Mouse (Mus musculus) layer of hippocampus, postnatal 25 days (tissue): Measurements from ENCODE around the gene Smarcd3. TPM values are rescaled to one million over a fixed set of nuclear protein-coding genes. Genes with fewer than 3 reads are reported as not detected.

ENCODE experiments used
- DNase-seq, 2 experiments: peaks; one replicate each; pipeline ENCODE4 v3.0.0; 2022; ENCODE audit warnings: mixed read lengths in 2 of 2, low spot score in 1 of 2; ENCODE audit errors: extremely low spot score in 1 of 2
- total RNA-seq, 2 experiments: library from RNA; stranded (reverse); gene quantifications; 2 replicates each; pipeline ENCODE4 v1.2.3; 2021

The Smarcd3 gene
- total RNA-seq, 2 experiments from 2014 or later = 91.4 to 93.2 TPM

- DNase-seq = no peak
Observed at GRCm38 (mm10) chr5:24622386-24623040, 1.7 kb downstream of the Smarcd3 start.

DNA sequence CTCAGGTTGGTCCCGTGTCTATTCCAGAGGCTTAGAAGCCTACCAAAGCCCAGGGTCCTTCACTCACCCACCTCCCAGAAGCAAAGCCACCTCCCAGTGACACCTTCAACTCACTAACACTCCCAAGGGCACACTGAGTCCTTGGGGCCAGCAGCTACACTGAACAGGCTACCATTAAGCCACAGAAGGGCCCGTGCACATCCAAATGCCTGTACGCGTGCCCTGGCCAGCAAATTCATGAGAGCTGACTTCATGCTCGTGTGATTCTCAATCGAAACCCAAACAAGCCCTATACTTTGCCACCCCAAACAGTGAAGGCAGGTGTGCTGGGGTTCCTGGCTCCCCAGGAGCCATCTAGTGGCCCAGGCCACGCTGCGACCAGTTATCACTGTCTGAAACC is 3.6 kb downstream of the Smarcd3 start:
- no peak for DNase-seq

DNA sequence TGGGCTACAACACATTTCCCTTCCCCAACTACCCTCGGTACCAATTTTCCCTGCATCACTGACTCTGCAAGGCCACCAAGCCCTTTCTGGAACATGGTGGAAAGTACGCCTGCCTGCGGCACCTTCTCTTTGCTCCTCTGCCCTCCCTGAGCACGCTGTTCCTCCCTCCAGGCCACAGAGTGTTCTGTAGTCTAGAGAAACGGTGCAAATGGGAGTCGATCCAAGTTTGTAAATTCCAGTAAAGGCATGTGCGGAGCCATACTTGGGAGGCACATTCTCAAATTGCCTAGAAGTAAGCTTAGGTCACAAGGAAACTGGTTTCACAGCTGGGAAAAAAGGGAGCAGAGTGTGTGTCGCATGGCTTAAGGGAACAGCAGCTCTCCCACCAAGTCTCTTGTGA is 4.1 kb downstream of the Smarcd3 start:
- no peak for DNase-seq

DNA sequence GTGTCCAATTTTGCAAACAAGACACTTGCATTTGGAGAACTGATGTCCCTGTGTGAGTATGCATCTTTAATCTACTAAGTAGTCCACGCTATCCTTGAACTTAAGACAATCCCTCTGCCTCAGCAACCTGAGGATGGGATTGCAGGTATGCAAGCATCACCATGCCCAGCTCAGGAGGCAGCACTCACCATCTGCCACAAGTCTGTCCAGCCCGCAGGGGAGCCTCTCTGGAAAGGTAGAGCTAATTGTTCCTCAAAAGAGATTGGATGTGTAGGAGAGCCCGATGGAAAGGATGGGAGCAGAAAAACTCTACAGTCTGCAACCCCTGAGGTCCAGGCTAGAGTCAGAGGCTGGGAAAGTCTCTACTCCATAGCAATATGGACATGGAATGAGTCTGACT is 5.3 kb downstream of the Smarcd3 start:
- no peak for DNase-seq

DNA sequence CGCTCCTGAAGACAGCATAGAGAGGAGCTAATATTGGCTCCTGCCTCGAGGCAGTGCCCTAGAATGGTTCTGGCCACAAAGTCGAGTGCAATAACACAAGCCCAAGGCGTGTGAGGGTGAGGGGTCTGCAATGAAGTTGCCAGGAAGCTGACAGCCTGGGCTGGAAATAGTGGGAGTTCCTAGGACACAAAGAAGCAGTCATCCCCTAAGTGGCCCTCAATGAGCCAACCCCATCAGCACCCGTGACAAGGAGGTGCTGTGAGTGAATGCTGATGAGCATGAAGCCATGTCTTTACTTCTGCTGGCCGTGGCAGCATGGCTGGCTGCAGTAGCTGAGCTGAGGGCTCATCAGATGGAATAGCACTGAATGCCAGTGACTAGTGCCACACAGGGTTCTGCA is 9.1 kb downstream of the Smarcd3 start:
- DNase-seq = no peak

- DNase-seq = no peak
Observed at GRCm38 (mm10) chr5:24612302-24612649, 11.9 kb downstream of the Smarcd3 start.

- DNase-seq = no peak
Observed at GRCm38 (mm10) chr5:24611366-24612301, 12.6 kb downstream of the Smarcd3 start.

DNA sequence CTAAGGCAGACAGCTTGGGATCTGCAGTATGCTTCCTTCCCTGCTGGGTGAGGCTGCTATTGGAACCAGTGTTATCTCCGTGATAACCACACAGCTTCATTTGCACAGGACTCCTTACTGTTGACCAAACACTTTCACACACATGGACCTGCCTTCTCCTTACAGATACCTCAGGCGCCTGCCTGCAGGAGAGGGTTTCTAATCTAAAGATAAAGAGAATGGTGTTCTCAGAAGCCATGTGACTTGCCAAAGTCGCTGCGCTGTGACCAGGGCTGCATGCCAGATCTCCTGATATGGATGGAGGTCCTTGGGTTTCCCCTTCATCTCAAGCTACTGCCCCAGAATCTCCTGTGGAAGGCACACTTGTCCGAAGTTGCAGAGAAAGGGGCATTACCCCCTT is 14.8 kb downstream of the Smarcd3 start:
- no peak for DNase-seq

GRCm38 (mm10) chr5:24605980-24606665 is 18.1 kb downstream of the Smarcd3 start:
- DNase-seq = no peak

DNA sequence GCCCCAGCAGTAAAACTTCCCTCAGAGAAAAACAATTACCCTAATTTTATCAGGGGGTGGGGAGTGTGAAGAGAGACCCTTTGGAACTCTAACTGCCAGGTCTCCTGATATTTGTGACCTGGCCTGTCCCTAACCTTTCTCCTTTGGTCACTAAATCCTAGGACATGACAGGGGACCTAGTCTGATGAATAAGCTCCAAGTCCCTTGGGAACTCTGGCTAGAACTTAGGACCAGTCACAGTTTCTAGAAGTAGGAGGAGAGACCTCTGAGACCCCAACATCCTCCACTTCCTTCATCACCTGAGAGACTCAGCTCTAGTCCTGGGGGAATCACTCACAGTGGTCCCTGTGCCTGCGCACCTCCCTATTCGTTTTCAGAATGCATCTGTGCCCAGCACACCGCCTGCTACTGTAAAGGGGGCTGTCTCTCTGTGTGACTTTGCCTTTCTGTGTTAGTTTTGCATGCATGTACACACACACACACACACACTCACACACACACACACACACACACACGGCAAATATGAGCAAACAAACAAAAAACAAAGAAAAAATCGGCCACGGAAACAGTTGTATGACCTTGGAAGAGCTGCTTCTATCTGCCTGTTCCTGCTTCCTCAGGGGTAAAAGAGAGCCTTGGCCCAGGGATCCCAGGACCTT is 18.8 kb downstream of the Smarcd3 start:
- DNase-seq = no peak

DNA sequence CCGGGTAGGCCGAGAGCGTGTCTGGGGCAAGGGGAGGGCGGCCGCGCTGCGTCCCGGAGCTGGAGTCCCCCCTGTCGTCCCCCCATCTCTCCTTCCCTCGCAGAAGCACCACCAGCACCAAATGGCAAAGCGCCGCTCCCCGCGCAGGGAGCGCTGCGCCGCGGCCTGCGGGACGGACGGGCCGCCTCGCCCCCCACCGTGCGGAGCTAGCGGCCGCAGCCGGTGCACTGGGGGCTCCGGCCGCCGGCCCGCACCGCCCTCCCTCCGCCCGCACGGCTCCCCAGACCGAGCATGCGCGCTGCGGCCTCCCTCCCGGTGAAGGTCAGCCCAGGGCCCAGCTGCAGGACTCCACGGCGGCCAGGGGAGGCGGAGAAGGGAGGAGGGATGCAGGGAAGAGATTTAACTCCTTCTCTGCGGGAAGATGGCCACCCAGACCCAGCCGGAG is 19.5 kb downstream of the Smarcd3 start:
- DNase-seq = peak in 1 of 2 experiments; percentile 67

GRCm38 (mm10) chr5:24604080-24604655 is 20.0 kb downstream of the Smarcd3 start:
- no peak for DNase-seq

- DNase-seq = no peak
Observed at GRCm38 (mm10) chr5:24603431-24604010, 20.7 kb downstream of the Smarcd3 start.

DNA sequence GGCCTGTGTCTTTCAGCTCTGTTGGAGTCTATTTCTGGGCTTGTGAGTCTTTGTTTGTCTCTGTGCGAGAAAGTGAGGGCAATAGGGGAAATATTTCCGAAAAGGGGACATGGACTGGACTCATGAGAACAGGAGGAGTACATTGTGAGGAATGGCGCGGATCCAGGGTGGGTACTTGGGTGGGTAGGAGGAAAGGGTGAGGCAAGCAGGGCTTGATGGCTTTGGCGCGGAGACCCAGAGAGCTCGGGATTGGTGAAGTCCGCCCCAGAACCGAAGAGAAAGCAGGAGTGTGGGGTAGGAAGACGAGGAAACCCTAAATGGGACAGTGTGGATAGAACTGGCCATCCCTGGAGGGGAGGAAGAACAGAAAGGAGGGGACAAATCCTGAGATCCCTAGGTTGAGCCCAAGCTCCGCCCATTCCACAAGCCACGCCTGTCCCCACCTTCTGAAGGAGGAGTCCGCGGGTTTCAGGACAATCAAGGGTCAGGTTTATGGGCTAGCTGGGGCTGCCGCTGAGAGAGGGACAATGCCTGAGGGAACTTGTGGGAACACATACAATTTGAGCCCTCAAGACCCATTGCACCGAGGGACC is 21.4 kb downstream of the Smarcd3 start:
- DNase-seq = no peak

GRCm38 (mm10) chr5:24601911-24602750 is 22.1 kb downstream of the Smarcd3 start:
- DNase-seq = no peak

GRCm38 (mm10) chr5:24601071-24601835 is 23.0 kb downstream of the Smarcd3 start:
- no peak for DNase-seq

DNA sequence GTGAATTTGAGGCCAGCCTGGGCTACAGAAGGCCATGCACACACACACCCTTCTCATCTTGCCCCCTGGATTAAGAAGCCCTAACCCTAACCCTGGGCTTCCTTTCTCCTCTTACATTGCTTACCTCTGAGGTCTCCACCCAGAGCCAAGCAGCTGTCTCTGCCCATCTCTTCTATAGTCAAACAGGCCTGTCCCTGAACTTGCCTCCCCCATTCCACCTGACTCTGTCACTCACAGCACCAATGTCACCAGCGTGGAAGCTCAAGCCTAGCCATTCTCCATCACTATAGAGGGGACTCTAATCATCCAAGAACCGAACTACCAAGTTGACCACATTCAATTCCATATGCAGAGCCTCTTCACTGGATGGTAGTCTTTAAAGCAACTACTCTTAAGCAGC is 24.0 kb downstream of the Smarcd3 start:
- no peak for DNase-seq

DNA sequence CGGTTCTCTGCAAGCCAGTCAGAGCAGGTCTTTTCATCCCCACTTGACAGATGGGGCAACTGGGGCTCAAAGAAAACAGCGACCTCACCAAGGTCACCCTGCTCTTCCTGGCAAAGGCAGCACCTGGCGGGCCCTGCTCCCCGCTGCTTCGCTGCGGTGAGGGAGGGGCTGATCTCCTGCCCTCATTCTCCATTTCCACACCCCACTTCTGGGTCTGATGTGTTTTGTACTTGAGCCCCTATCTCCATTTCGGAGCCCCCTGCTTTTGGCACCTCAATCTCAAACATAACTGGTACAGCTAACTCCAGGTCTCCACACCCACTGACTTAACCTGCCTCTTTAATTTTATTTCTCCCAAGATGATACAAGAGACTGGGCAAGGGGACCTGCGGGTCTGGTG is 25.1 kb downstream of the Smarcd3 start:
- no peak for DNase-seq
